Mouse (Mus musculus) embryonic facial prominence, embryonic 10.5 days (tissue): ENCODE measurements around the gene Rhobtb3. TPM values are rescaled to one million over a fixed set of nuclear protein-coding genes. Genes with fewer than 3 reads are reported as not detected.

Experiments used
- DNase-seq: peaks from one replicate; pipeline ENCODE4 v3.0.0-alpha.2; 2017; ENCODE audit warnings: low spot score
- H3K27ac ChIP-seq: fragments of 300-500 bp; sonication (generic); replicated peaks from 2 replicates; pipeline ENCODE4 v1.5.1; 2016; ENCODE audit warnings: mild to moderate bottlenecking
- H3K27me3 ChIP-seq: fragments of 300-500 bp; sonication (generic); replicated peaks from 2 replicates; pipeline ENCODE4 v1.6.1; 2016; ENCODE audit warnings: low read depth, mild to moderate bottlenecking; ENCODE audit not compliant: poor library complexity, severe bottlenecking
- H3K36me3 ChIP-seq: fragments of 300-500 bp; sonication (generic); replicated peaks from 2 replicates; pipeline ENCODE4 v1.6.1; 2016; ENCODE audit warnings: mild to moderate bottlenecking, moderate library complexity
- H3K4me1 ChIP-seq: fragments of 300-500 bp; sonication (generic); 2 replicates; pipeline ENCODE4 v1.6.1; 2016
- H3K4me3 ChIP-seq: fragments of 300-500 bp; sonication (generic); 2 replicates; pipeline ENCODE4 v1.5.1; 2016; ENCODE audit warnings: mild to moderate bottlenecking, moderate library complexity
- H3K9me3 ChIP-seq: fragments of 300-500 bp; sonication (generic); 2 replicates; pipeline ENCODE4 v1.6.1; 2016; ENCODE audit warnings: mild to moderate bottlenecking
- WGBS: fragments of 180-500 bp; shearing (Covaris S2); methylation state at CpG from one replicate; pipeline ENCODE4 v1.1.7; 2016; 5-methylcytosine and 5-hydroxymethylcytosine counted together
- polyA plus RNA-seq: library from polyadenylated mRNA; unstranded; fragments of >200 nt; fragmentation: Nextera tagmentation; extraction: Ambion mirVana; gene quantifications from 2 replicates; pipeline ENCODE4 v1.2.1, GENCODE M21; 2016

Gene Rhobtb3
- 52.1 and 52.7 TPM in 2 replicates for polyA plus RNA-seq

GRCm38 (mm10) chr13:75943189-75944043 is at the start of gene Rhobtb3:
Gene Rhobtb3 (minus strand): TSS chr13:75943925.
- peak within 1 kb of the TSS; percentile 100 for H3K27ac ChIP-seq
- DNase-seq = peak; percentile 98
- peak within 1 kb of the TSS; percentile 88 for H3K4me3 ChIP-seq
- under 1% methylated on average over 110 of the region's 110 CpGs for WGBS
- no peaks in the 10 kb centered on the region for H3K27me3 ChIP-seq
- H3K36me3 ChIP-seq = peaks cover 29% of the 10 kb centered on the region
- H3K9me3 ChIP-seq = no peaks in the 10 kb centered on the region
- peaks cover 19% of the 10 kb centered on the region for H3K4me1 ChIP-seq

- H3K9me3 ChIP-seq = peaks cover 5% of the 10 kb centered on the region; the same call in 1 of the 2 replicates
- H3K27ac ChIP-seq = no peak overlapping the region
- peak; percentile 14 for DNase-seq
- H3K4me3 ChIP-seq = no peak overlapping the region
- H3K36me3 ChIP-seq = no peaks in the 10 kb centered on the region
- H3K4me1 ChIP-seq = no peaks in the 10 kb centered on the region
- H3K27me3 ChIP-seq = no peaks in the 10 kb centered on the region
- 66% methylated on average over 9 of the region's 9 CpGs for WGBS
Measured at GRCm38 (mm10) chr13:75992169-75993028, 48.7 kb upstream of the Rhobtb3 start.

- no peaks in the 10 kb centered on the region for H3K9me3 ChIP-seq
- no peak for DNase-seq
- H3K27ac ChIP-seq = no peak overlapping the region
- H3K4me3 ChIP-seq = no peak overlapping the region
- no peaks in the 10 kb centered on the region for H3K36me3 ChIP-seq
- H3K27me3 ChIP-seq = no peaks in the 10 kb centered on the region
- H3K4me1 ChIP-seq = no peaks in the 10 kb centered on the region
- 92% methylated on average over 1 of the region's 1 CpGs for WGBS
Measured at GRCm38 (mm10) chr13:75988096-75988495, 44.4 kb upstream of the Rhobtb3 start.

GRCm38 (mm10) chr13:75981901-75982300 is 38.2 kb upstream of the Rhobtb3 start:
- Histone ChIP-seq H3K27me3 (no peaks in the 10 kb centered on the region), H3K9me3 (no peaks in the 10 kb centered on the region), H3K36me3 (no peaks in the 10 kb centered on the region), H3K4me1 (no peaks in the 10 kb centered on the region), H3K4me3 (no peak overlapping the region), H3K27ac (no peak overlapping the region)
- DNase-seq = no peak

GRCm38 (mm10) chr13:75976649-75977048 is 32.9 kb upstream of the Rhobtb3 start:
- 91% methylated on average over 2 of the region's 2 CpGs for WGBS
- Histone ChIP-seq H3K36me3 (no peaks in the 10 kb centered on the region), H3K27ac (no peak overlapping the region), H3K9me3 (no peaks in the 10 kb centered on the region), H3K4me1 (no peaks in the 10 kb centered on the region), H3K4me3 (no peak overlapping the region), H3K27me3 (no peaks in the 10 kb centered on the region)
- DNase-seq = no peak

GRCm38 (mm10) chr13:75976218-75976617 is 32.5 kb upstream of the Rhobtb3 start:
- WGBS = 89% methylated on average over 2 of the region's 2 CpGs
- Histone ChIP-seq H3K4me1 (no peaks in the 10 kb centered on the region), H3K27me3 (no peaks in the 10 kb centered on the region), H3K9me3 (no peaks in the 10 kb centered on the region), H3K36me3 (no peaks in the 10 kb centered on the region), H3K4me3 (no peak overlapping the region), H3K27ac (no peak overlapping the region)
- no peak for DNase-seq

GRCm38 (mm10) chr13:75975629-75976028 is 31.9 kb upstream of the Rhobtb3 start:
- no peaks in the 10 kb centered on the region for H3K27me3 ChIP-seq
- 76% methylated on average over 1 of the region's 1 CpGs for WGBS
- no peaks in the 10 kb centered on the region for H3K9me3 ChIP-seq
- H3K4me1 ChIP-seq = no peaks in the 10 kb centered on the region
- H3K36me3 ChIP-seq = no peaks in the 10 kb centered on the region
- no peak overlapping the region for H3K27ac ChIP-seq
- no peak for DNase-seq
- H3K4me3 ChIP-seq = no peak overlapping the region

DNA sequence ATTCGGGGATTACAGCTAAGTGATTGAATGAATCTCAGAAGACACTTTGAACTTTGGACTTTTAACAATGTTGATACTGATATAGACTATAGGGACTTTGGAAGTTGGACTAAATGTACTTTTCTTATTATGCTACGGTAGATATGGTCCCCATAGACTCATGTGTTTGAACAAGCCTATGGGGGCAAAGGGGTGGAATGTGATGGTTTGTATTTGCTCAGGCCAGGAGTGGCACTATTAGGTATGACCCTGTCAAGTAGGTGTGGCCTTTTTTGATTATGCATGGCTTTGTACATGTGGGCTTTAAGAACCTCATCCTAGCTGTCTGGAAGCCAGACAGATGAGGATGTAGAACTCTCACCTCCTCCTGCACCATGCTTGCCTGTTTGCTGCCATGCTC is 30.8 kb upstream of the Rhobtb3 start:
- H3K36me3 ChIP-seq = no peaks in the 10 kb centered on the region
- H3K9me3 ChIP-seq = no peaks in the 10 kb centered on the region
- no peak overlapping the region for H3K27ac ChIP-seq
- no peaks in the 10 kb centered on the region for H3K4me1 ChIP-seq
- H3K27me3 ChIP-seq = no peaks in the 10 kb centered on the region
- no peak for DNase-seq
- WGBS = 82% methylated on average over 2 of the region's 2 CpGs
- no peak overlapping the region for H3K4me3 ChIP-seq

- Histone ChIP-seq H3K4me1 (no peaks in the 10 kb centered on the region), H3K36me3 (no peaks in the 10 kb centered on the region), H3K27me3 (no peaks in the 10 kb centered on the region), H3K4me3 (no peak within 1 kb of the TSS), H3K9me3 (no peaks in the 10 kb centered on the region), H3K27ac (no peak within 1 kb of the TSS)
- 82% methylated on average over 1 of the region's 1 CpGs for WGBS
- no peak for DNase-seq
Measured at GRCm38 (mm10) chr13:75966850-75967249, 23.1 kb upstream of the Rhobtb3 start, which contains the start of gene Spata9. Gene Spata9 (plus strand): TSS chr13:75967150.

DNA sequence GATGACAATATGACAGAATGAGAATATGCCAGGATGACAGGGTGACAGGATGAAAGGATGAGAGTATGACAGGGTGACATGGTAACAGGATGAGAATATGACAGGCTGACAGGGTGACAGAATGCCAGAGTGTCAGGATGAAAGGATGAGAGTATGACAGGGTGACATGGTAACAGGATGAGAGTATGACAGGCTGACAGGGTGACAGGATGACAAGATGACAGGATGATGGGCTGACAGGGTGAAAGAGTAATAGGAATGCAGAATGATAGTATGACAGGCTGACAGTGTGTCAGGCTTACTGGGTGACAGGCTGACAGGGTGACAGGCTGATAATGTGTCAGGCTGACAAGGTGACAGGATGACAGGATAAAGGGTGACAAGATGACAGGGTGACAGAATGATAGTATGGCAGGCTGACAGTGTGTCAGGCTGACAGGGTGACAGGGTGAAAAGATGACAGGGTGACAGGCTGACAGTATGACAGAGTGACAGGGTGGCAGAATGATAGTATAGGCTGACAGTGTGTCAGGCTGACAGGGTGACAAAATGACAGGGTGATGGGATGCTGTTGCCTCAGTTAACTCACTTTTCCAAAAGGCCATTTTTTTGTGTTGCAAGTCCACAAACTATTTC is 11.8 kb upstream of the Rhobtb3 start:
- no peak for DNase-seq
- Histone ChIP-seq H3K36me3 (no peaks in the 10 kb centered on the region), H3K4me1 (peaks cover 4% of the 10 kb centered on the region), H3K9me3 (no peaks in the 10 kb centered on the region), H3K27ac (no peak overlapping the region), H3K4me3 (no peak overlapping the region), H3K27me3 (no peaks in the 10 kb centered on the region)

DNA sequence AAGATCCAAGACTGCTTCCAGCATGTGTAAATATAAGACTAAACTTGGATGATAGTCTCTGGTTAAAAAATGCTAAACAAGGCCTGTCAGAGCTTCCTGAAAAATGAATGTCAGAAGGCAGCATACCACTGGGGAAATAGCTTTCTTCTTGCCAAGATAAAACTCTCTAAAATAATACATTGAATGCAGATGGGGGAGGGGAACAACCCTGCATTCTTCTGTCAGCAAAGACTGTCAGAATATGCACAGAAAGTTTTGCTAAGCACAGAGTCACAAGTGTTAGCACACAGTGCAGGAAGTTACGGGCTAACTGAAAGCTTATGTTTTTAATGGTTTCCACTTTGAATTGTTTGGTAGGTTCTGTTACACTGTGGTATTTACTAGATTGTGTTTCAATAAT is 6.6 kb upstream of the Rhobtb3 start:
- Histone ChIP-seq H3K27me3 (no peaks in the 10 kb centered on the region), H3K36me3 (no peaks in the 10 kb centered on the region), H3K4me1 (peaks cover 11% of the 10 kb centered on the region), H3K27ac (no peak overlapping the region), H3K4me3 (no peak overlapping the region), H3K9me3 (no peaks in the 10 kb centered on the region)
- WGBS = 29% methylated on average over 1 of the region's 1 CpGs
- DNase-seq = no peak

DNA sequence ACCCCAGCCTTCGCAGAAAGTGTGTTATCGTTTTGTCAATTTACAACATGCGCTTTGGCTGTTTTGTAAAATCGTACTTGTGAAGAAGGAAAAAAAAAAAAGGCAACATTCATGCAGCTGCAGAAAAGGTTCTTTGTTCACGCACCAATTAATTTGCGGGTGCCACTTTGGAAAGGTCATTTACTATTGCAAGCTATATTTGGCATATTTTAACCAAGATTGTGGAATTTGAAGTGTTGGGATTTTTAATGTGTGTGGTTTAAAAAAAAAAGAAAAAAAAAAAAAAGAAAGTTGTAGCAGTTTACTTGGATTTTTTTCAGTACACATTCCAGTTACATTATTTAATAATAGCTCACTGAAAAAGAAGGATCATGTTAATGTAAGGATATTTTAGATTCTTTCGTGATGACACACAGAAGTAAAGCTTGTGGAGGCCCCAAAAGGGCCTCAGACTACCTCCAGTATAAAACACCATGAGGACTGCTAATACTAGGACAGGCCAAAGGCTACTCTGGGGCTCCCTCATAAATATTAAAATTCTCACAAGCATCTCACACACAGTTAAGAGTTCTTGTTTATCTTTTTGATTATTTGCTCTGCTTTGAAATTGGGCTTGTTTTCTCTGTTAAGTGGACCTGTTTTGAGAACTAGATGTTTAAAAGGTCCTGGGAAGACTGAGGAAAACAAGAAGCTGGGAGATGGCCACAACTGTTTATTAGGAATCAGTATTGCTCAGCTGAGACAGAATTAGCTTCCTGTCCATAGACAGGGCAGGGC is 507 bp upstream of the Rhobtb3 start:
- H3K27me3 ChIP-seq = no peaks in the 10 kb centered on the region
- peaks cover 21% of the 10 kb centered on the region for H3K36me3 ChIP-seq
- no peak for DNase-seq
- 4% methylated on average over 7 of the region's 7 CpGs for WGBS
- peaks cover 19% of the 10 kb centered on the region for H3K4me1 ChIP-seq
- H3K9me3 ChIP-seq = no peaks in the 10 kb centered on the region
- H3K27ac ChIP-seq = peak overlapping the region; percentile 100
- H3K4me3 ChIP-seq = peak overlapping the region; percentile 88
